Mouse (Mus musculus) gonadal fat pad, adult 2 months (tissue): ENCODE data around the gene Abcc12. TPM values are rescaled to one million over a fixed set of nuclear protein-coding genes. Genes with fewer than 3 reads are reported as not detected.
A peak's percentile ranks its signal among the peaks of the same experiment; 100 is the strongest.

Experiments
- DNase-seq: peaks from one replicate; pipeline ENCODE4 v3.0.0-alpha.2; 2012; ENCODE audit warnings: low read depth
- polyA plus RNA-seq: library from polyadenylated mRNA; depleted of rRNA; stranded (reverse); fragments of >200 nt; gene quantifications from 2 replicates; pipeline ENCODE4 v1.2.3, GENCODE M21; 2012

Abcc12 gene
- polyA plus RNA-seq, 1 experiment = 0.28 TPM

GRCm38 (mm10) chr8:86512886-86513285 lies 67.6 kb downstream of the Abcc12 start:
- DNase-seq = no peak

- DNase-seq = no peak
Measured at GRCm38 (mm10) chr8:86512131-86512792, 68.2 kb downstream of the Abcc12 start.

GRCm38 (mm10) chr8:86501341-86501740 lies 79.1 kb downstream of the Abcc12 start:
- DNase-seq = no peak

- DNase-seq = no peak
Measured at GRCm38 (mm10) chr8:86495056-86495455, 85.4 kb downstream of the Abcc12 start.

- peak; percentile 2 for DNase-seq
Measured at GRCm38 (mm10) chr8:86493841-86494240, 86.6 kb downstream of the Abcc12 start.

- DNase-seq = no peak
Measured at GRCm38 (mm10) chr8:86485411-86485810, 95.1 kb downstream of the Abcc12 start.

- no peak for DNase-seq
Measured at GRCm38 (mm10) chr8:86484244-86484643, 96.2 kb downstream of the Abcc12 start.

- no peak for DNase-seq
Measured at GRCm38 (mm10) chr8:86482116-86482515, 98.4 kb downstream of the Abcc12 start.

GRCm38 (mm10) chr8:86475711-86476438 lies 104.6 kb downstream of the Abcc12 start:
- no peak for DNase-seq

- no peak for DNase-seq
Measured at GRCm38 (mm10) chr8:86474461-86474860, 106.0 kb downstream of the Abcc12 start.

- DNase-seq = no peak
Measured at GRCm38 (mm10) chr8:86473121-86473520, 107.4 kb downstream of the Abcc12 start.

- DNase-seq = no peak
Measured at GRCm38 (mm10) chr8:86470717-86471116, 109.8 kb downstream of the Abcc12 start.

- no peak for DNase-seq
Measured at GRCm38 (mm10) chr8:86463215-86463614, 117.3 kb downstream of the Abcc12 start.

- no peak for DNase-seq
Measured at GRCm38 (mm10) chr8:86460372-86460771, 120.1 kb downstream of the Abcc12 start.

GRCm38 (mm10) chr8:86453697-86454480 lies 126.6 kb downstream of the Abcc12 start:
- DNase-seq = no peak

GRCm38 (mm10) chr8:86449870-86450515 lies 130.5 kb downstream of the Abcc12 start:
- DNase-seq = no peak

- no peak for DNase-seq
Measured at GRCm38 (mm10) chr8:86445516-86445915, 135.0 kb downstream of the Abcc12 start.

- no peak for DNase-seq
Measured at GRCm38 (mm10) chr8:86443744-86444143, 136.7 kb downstream of the Abcc12 start.

- DNase-seq = no peak
Measured at GRCm38 (mm10) chr8:86438983-86439299, 141.5 kb downstream of the Abcc12 start.

GRCm38 (mm10) chr8:86438133-86438982 lies 142.1 kb downstream of the Abcc12 start:
- no peak for DNase-seq

- no peak for DNase-seq
Measured at GRCm38 (mm10) chr8:86437418-86437817, 143.1 kb downstream of the Abcc12 start.
